Mouse (Mus musculus): Measurements from ENCODE around the gene Ascl3. TPM values are rescaled to one million over a fixed set of nuclear protein-coding genes. Genes with fewer than 3 reads are reported as not detected.
A peak's percentile ranks its signal among the peaks of the same experiment; 100 is the strongest.

The Ascl3 gene
- not detected for total RNA-seq (2021)
- long read RNA-seq, experiment 1 = 0 reads
- long read RNA-seq, experiment 2 = 0 reads

DNA sequence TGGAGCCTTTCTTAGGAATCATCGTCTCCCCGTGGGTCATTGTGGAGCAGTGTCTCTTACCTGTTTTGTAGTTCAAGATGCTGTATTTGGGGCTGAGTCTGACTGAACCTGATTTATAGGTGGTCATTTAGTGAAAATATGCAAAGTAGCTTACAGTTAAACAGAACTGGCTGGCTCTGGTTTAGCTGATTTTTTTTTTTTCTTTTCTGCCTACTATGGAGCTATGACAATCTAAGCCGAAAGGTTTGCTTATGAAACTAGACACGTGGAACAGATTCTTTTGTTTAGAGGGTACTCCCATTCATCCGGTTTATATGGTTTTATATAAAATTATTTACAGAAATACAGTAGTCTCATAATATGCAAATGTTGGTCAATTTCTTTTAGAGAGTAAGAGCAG is at the start of gene Ascl3:
Ascl3 (minus strand) TSS at position 101 of the 400 bp plus-strand sequence.
- DNase-seq (ENCODE audit: low spot score in 2 of 2) = no peak

DNA sequence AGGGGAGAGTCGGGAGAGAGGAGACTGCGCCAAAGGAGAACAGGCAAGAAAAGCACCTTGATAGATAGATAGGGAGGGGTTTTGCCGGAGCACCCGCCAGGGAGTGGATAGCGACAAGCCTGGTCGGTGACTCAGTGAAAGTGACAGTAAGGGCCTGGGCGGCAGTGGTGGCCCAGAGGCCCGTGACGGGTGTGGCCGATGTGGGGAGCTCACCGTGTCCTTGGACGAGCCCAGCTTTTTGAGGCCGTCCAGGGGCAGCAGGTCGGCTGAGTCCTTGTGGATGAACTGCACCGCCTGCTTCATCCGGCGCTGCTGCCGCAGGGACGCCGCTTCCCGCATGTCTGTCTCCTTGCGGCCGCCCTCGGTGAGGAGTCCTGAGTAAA is 49.6 kb upstream of the Ascl3 start:
- no peak for DNase-seq (ENCODE audit: low spot score in 2 of 2)

DNA sequence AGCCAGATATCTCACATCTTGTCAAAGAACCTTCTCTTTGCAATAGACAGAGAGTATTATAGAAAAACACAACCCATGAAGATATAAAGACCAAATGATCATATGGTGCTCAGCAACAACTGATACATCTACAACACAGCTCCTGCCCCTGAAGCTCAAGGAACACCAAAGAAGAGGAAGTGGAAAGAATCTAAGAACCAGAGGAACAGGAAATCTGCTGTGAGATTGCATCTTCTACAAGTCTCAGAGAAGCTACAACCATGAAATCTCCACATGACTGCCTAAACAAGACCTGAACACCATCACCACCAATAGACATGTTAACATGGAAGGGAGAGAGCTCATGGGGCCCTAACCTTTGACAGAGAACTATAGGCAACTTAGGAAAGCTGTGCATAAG is 40.7 kb upstream of the Ascl3 start:
- no peak for DNase-seq (ENCODE audit: low spot score in 2 of 2)

DNA sequence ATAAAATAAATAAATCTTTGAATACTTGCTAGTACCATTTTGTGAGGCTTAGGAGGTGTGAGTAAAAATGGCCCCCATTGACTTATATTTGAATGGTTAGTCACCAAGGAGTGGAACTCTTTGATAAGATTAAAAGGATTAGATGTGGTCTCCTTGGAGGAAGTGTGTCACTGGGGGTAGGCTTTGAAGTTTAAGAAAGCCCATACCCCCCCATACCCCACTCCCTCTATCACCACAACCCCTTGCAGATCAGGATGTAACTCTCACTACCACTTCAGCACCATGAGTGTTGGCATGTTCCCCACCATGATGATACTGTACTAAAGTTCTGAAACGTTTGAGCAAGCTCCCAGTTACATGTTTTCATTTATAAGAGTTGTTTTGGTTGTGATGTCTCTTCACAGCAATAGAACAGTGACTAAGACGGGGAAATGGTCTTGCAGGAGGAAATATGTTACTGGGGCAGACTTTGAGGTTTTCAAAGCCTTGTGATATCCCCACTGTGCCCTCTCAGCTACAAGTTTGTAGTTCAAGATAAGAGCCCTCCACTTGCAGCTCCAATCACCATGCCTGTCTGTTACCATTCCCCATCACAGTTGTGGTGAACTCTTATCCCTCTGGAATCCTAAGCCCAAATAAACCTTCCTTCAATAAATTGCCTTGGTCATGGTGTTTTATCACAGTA is 37.3 kb upstream of the Ascl3 start:
- no peak for DNase-seq (ENCODE audit: low spot score in 2 of 2)

DNA sequence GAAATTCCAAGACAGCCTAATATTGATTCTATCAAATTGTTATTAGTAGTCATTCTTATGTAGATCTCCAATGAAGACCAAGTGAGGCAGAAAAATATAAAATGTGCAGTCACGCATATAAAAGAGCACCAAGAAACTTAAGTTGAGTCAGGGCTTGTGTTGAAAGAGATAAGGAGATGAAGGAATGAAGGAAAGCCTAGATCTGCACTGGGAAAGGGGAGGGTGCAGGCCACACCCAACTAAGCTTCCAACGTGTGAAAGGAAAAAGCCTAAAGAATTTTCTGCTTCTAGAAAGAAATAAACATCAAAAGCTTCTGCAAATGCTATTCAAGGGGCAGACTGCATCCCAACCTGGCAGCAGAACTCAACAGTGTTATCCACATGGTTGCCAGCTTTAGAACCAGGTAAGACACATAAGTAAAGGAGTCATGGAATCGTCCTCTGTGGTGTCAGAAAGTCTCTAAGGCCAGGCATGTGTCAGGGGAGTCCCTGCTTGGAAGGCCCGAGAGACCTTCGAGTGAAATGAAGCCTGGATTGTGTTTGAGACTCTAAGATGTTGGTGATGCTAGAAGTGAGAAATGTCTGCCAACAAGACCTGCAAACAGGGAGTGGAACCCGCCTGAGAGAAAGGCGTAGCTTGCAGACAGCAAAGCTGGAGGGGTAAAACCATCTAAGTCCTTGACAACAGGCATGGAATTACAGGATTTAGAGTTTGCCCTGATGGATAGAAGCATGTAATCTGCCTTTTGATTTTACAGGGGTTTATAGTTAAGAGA is 36.2 kb upstream of the Ascl3 start:
- DNase-seq (ENCODE audit: low spot score in 2 of 2) = no peak

DNA sequence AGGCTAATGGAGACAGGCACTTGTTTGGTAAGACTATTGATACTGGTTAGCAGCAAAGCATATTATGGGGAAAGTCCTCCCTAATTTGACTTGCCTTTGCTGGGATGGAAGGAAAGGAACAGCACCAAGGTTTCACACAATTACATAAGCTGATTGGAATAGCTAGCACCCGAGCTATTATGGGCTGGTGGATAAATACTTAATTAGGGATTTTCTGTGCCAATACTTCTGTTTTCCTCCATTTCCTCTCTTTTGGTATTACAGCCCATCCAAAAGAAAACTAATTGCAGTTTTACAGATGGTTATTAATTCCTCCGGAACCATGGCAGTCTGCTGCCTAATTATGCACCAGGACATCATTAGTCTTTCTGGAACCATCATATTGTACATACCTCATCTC is 32.5 kb upstream of the Ascl3 start:
- DNase-seq (ENCODE audit: low spot score in 2 of 2) = no peak

DNA sequence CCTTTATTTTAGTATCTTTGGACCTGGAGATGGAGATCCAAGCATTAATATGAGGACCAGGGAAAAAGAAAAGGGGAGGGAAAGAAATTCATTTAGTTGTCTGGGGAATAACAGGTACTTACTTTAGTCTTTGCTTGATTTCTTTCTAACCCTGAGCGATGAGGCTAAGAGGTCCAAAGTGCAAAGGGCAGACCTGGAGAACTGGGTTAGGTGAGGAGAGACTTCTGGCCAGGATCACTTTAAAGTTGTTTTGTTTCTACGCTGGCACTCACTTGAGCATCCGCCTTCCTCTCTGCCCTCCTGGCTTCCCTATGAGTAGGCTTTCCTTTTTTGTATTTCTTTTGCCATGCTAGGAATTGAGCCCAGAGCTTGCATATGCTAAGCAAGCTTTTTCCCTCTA is 24.8 kb upstream of the Ascl3 start:
- no peak for DNase-seq (ENCODE audit: low spot score in 2 of 2)

DNA sequence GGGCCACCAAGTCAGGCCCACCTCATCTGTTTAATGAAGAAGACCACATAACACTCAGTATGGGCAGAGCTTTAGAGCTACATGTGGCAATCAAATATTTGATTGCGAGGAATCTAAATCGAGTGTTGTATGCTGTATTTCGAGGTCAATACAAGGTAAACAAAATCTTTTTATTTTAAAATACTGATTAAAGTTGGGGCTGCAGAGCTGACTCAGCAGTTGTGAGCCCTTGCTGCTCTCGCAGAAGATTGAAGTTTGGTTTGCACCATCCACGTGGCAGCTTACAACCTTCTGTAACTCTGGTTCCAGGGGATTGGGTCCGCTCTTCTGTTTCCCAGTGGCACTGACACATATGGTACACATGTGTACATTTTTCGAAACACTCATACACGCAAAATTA is 22.5 kb upstream of the Ascl3 start:
- no peak for DNase-seq (ENCODE audit: low spot score in 2 of 2)

DNA sequence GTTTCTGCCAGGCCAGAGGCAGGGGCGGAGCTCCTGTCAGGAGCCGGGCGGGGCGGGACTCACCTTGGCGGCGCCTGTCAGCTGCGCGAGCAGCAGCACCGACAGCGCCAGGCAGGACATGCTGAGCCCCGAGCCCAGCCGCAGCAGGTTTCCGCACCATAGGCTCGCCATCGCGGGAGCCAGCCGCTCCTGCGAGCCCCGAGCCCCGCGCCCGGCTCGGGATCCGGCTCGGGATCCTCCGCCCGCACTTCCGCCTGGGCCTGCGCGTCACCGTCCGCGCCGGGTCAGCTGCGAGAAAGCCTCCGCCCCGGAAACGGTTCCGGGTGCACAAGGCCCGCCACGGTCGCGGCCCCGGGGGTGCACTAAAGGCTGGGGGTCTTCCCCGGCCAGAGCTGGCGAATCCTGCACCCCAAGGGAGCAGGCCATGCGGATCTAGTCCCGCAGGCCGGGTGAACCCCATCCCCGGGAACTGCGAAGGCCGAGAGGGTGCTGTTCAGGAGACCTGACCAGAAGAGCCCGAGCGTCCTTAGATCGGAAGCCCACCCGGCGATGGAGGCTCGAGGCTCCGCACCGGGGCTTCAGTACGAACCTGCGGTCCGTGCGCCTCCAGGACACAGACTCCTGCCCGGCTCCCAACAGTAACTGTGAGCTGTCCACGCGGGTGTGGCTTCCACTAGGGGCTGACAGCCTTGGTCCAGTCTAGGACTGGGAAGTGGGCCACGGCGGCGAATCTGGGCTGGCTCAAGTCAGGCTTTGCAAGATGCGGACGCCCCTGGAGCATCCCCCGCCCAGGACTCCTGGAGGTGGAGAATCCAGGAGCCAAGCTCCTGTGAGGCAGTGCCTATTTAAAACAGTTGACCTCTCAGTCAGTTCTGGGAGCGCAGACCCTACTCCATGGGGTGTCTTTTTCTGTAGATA is 20.7 kb upstream of the Ascl3 start, which contains the start of gene Tmem9b:
Tmem9b (minus strand) TSS at position 868 of the 918 bp plus-strand sequence.
- peak; percentile 75 to 89 for DNase-seq (ENCODE audit: low spot score in 2 of 2)

DNA sequence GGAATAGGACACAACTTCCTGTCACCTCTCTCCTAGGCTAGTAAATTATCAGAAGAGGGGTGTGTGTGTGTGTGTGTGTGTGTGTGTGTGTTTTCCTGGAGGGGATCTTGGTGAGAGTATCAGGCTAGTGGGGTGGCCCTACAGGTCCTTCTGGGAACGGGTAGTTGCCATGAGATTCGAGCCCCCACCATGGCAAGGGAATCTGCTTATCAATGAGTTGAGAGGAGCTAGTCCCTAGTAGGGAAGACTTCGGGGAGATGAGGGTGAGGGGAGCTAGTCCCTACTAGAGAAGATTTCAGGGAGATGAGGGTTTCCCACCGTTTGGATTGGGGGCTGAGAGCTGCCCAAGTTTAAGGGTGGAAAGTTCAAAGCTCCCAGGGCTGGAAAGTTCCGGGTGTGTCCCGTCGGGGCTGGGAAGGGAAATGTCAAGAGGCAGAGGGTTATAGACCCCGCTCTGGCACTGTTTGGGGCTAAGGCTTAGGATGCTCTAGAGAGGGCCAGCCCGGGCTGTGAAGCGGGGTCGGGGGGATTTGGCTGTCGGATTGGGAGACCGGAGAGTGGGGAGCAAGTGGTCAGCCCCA is 20.0 kb upstream of the Ascl3 start:
- DNase-seq (ENCODE audit: low spot score in 2 of 2) = no peak

DNA sequence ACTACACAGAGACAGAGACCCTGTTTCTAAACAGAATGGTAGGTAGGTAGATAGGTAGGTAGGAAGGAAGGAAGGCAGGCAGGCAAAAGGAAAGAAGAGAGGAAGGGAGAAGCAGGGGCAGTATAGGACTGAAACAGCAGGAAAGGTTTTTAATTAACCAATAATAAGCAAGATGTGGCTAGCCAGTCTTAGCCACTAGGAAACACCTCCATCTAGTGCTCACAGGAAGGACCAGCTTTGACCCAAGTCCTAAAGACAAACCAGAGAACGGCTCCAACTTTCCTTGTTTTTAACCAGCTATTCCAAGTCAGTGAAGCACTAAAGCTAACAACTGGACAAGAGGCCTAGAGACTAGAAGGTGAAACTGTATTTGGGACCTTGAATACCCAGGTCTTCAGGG is 16.2 kb upstream of the Ascl3 start:
- DNase-seq (ENCODE audit: low spot score in 2 of 2) = no peak

DNA sequence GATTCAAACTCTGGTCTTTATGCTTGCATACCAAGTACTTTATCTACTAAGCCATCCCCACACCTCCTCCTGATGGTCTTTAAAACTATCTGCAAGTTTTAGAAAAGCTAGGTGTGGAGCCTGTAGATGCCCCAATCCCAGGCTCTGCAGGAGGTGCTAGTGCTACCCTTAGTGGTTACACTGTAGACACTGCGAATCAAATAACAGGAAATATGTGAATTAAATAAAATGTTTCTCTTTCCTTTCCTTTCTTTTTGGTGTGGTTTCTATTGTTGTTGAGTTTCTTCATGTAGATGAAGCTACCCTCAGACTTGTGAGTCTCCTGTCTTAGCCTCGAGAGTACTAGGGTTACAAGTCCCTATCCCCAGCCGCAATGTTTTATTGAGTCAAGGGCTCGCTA is 10.2 kb upstream of the Ascl3 start:
- DNase-seq (ENCODE audit: low spot score in 2 of 2) = no peak

DNA sequence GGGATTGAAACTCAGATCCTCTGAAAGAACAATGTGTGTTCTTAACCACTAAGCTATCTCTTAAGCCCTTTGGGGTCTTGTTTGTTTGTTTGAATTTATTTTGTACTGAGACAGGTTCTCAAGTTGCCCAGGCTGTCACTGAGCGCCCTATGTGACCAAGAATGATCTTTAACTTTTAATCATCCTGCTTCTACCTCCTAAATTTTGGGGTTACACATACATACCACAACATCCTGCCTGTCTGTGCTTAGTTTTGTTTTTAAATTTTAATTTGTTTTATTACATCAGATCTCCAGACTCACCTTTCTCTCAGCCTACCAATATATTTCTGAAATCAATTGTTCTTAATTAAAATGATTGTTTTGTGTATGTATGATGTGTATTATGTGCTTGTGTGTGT is 9.5 kb upstream of the Ascl3 start:
- DNase-seq (ENCODE audit: low spot score in 2 of 2) = no peak

DNA sequence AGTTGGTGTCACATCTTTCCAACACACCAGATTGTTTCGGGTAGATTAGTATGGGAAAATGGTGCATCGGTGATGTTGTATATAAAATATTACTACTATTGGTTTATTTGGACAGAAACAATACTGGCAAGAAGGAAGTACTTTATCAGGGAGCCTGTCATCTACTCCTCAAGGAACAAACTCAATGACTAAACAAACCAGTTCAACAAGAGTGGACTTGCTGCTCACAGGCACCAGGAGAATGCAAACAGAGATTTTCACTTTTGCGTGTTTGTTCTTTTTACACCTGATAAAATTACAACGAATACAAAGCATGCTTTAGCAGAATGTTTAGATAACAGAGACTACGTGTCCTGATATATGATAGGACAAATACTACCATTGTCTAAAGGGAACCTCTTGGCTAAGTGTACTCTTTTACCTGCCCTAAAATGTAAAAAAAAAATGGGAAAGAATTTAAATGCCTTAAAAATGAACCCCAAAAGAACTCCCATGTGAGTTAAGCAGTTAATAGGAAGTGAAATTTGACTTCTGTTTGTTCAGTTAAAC is 8.4 kb upstream of the Ascl3 start:
- DNase-seq (ENCODE audit: low spot score in 2 of 2) = no peak

DNA sequence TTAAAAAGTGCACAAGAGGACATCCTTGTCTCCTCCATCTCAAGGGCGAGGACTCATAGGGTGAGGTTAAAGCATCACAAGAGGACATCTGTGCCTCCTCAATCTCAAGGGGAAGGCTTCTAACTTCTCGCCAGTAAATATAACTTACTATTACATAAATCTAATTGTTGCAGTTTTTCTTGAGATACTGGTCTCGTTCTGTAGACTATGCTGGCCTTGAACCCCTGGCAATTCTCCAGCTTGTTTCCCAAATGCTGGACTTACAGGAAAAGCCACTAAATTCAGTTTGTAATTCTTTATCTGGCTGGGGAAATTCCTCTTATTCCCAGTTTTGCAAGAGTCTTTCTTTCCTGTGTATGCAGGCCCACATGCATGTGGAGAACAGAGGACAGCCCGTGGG is 3.3 kb upstream of the Ascl3 start:
- DNase-seq (ENCODE audit: low spot score in 2 of 2) = no peak

DNA sequence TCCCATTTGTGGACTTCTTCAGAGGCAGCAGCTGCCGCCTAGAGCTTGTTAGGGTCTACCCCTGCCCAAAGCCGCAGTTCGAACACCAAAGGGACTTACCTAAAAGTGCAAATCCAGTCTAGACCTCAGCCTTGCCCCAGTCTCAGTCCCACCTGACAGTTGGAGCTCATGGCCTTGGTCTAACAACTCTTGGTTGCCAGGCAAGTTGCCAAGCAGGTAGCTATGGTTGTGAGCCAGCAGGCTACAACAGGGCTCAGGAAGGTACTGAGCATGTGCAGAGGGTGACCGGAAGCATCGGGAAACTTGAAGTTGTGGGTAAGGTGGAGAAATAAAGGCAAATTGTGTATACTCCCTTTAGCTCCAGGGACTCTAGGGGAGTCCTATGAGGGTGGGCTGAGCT is 7.8 kb downstream of the Ascl3 start, which contains the start of gene BC051019:
BC051019 (minus strand) TSS at position 154 of the 400 bp plus-strand sequence.
- no peak for DNase-seq (ENCODE audit: low spot score in 2 of 2)

DNA sequence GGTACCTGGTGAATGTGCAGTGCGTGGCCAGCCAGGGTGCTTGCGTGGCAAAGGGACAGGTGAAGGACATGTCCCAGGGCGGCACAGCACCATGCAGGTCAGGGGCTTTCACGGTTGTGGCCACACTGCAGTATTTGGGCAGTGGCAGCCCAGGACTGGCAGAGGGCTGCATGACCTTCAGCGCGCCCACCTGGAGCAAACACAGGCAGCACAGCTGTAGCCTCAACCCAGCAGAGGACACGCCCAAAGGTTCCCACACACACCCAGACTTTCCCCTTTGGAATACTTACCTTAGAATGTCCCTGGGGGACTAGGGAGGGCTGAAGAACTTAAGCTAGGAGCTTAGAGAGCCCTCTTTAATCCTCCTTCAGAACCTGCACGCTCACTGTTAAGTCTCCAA is 8.4 kb downstream of the Ascl3 start:
- DNase-seq (ENCODE audit: low spot score in 2 of 2) = no peak

DNA sequence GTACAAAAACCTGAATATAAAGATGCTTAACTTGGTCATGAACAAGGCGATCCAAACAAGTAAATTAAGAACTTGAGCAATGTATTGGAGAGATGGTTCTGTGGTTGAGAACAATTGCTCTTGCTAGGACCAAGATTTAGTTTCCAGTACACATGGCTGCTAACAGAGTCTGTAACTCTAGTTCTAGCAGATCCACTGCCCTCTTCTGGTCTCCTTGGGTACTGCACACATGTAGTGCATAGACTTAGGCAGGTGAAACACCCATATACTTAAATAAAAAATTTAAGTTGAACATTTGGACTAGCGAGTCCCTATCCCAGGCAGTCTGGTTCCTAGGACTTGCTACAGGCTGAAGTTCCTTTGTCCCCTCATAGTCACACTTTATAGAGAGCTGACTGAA is 8.9 kb downstream of the Ascl3 start:
- DNase-seq (ENCODE audit: low spot score in 2 of 2) = no peak

DNA sequence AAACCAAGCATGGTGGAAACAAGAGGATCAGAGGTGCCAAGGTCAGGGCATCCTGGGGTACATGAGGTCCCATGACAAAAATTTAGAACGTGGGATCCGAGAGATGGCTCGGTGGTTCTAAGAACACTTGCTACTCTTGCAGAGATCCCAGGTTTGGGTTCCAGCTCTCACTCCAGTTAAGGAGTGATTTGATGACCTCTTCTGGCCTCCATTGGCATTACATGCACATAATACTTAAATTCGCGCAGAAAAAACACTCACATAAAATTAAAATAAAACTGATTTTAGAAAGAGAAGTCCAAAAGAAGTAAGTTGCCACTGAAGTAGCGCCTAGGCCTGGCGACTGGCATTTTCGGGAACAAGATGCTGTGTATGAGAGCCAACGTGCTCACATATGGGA is 12.2 kb downstream of the Ascl3 start:
- DNase-seq (ENCODE audit: low spot score in 2 of 2) = peak; percentile 27 to 51

DNA sequence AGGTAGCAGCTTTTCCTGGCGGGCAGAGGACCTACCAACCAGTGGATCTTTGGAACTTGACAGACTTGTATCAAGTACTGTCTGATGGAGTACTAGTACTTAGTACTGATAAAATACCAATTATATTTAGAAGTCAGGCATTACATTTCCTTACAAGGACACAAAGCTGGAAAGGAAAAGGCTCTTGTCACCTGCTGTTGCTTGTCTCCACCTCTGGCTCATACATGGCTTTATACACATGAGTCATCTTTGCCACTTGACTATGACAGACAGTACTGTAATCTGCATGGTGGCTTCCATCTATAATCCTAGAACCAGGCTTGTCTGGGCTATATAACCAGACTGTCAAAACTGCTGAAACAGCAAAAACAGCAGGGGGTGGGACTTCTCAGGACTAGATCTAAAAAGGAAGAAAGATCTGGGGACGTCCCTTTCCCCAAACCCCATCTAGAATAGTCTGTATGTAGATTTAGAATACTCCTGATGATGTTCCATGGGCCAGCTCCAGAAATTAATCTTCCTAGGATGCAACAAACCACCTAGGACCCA is 18.0 kb downstream of the Ascl3 start:
- DNase-seq (ENCODE audit: low spot score in 2 of 2) = no peak

DNA sequence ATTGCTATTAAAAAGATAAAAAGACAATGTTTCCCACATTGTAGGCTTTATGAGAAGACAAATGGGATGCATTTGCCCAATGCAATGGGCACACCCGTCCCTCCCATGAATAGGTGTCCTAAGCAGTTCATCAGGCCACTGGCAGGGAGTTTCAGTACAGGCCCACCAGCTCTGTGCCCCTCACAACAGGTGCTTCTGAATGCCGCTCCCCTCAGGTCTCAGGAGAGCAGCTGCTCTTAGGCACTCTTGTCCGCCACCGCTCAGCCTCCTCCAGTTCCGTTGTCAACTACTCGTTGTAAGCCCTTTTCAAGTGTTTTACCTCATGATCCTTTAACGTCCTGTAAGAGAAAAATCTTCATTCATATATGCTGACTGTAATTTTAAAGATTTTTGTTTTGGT is 19.3 kb downstream of the Ascl3 start:
- no peak for DNase-seq (ENCODE audit: low spot score in 2 of 2)

Measured in left cerebral cortex, adult 18-20 months (tissue).